Mouse (Mus musculus) C2C12 (cell line): ENCODE data around the gene Gm5431. TPM values are rescaled to one million over a fixed set of nuclear protein-coding genes. Genes with fewer than 3 reads are reported as not detected.

Experiments used
- H3K27me3 ChIP-seq: one replicate; pipeline ENCODE4 v1.6.1; 2011; ENCODE audit not compliant: control insufficient read depth, insufficient read depth, insufficient read length
- H3K36me3 ChIP-seq: one replicate; pipeline ENCODE4 v1.6.1; 2011; ENCODE audit not compliant: control insufficient read depth, insufficient read depth
- H3K4me3 ChIP-seq: one replicate; pipeline ENCODE4 v1.5.1; 2011; ENCODE audit warnings: mild to moderate bottlenecking, control low read depth; ENCODE audit not compliant: poor library complexity, insufficient read depth, severe bottlenecking
- H3K79me2 ChIP-seq: one replicate; pipeline ENCODE4 v1.6.1; 2011; ENCODE audit not compliant: control insufficient read depth, insufficient read depth
- H3K79me3 ChIP-seq: one replicate; pipeline ENCODE4 v1.6.1; 2011; ENCODE audit warnings: low read depth, control low read depth
- H3ac ChIP-seq: one replicate; pipeline ENCODE3; 2011; ENCODE audit warnings: low read depth; ENCODE audit not compliant: control insufficient read depth, insufficient read length
- FOSL1 ChIP-seq: IDR thresholded peaks from one replicate; pipeline ENCODE4 v1.8.0; 2011; ENCODE audit warnings: mild to moderate bottlenecking, low read length; ENCODE audit not compliant: poor library complexity, insufficient read depth, severe bottlenecking
- MYOD1 ChIP-seq: IDR thresholded peaks from one replicate; pipeline ENCODE4 v1.6.1; 2011; ENCODE audit warnings: low read depth; ENCODE audit not compliant: control insufficient read depth, insufficient read length
- USF1 ChIP-seq: IDR thresholded peaks from one replicate; pipeline ENCODE4 v1.6.1; 2011; ENCODE audit warnings: low read depth, mild to moderate bottlenecking, control low read depth, moderate library complexity
- polyA plus RNA-seq: library from polyadenylated mRNA; unstranded; fragments of >200 nt; fragmentation: generic; extraction: Trizol; gene quantifications from one replicate; pipeline ENCODE4 v1.2.1, GENCODE M21; 2012; ENCODE audit warnings: missing spikeins

Gm5431 gene
- polyA plus RNA-seq, 1 experiment: not detected

GRCm38 (mm10) chr11:48838181-48838797, 63.7 kb downstream of the Gm5431 start:
- no peaks in the 10 kb centered on the region for H3K36me3 ChIP-seq
- H3K79me2 ChIP-seq: no peaks in the 10 kb centered on the region
- TF ChIP-seq MYOD1: no peak
- no peak for TF ChIP-seq FOSL1
- peak; percentile 69 for TF ChIP-seq USF1
- H3K4me3 ChIP-seq: peak overlapping the region; percentile 56
- H3ac ChIP-seq: peak overlapping the region; percentile 36
- no peaks in the 10 kb centered on the region for H3K79me3 ChIP-seq
- H3K27me3 ChIP-seq: no peaks in the 10 kb centered on the region

Other genes with a start within 250 kb of the Gm5431 start
- 3,051 TPM for gene Rack1, start 101.9 kb downstream of the Gm5431 start, polyA plus RNA-seq
- 24.4 TPM for gene Trim41, start 84.9 kb downstream of the Gm5431 start, polyA plus RNA-seq
- gene Trim7, start 76.1 kb downstream of the Gm5431 start, polyA plus RNA-seq: 1.9 TPM
- 8.0 TPM for gene Gm12184, start 75.6 kb downstream of the Gm5431 start, polyA plus RNA-seq
- gene Irgm1, start 30.5 kb downstream of the Gm5431 start, polyA plus RNA-seq: 9.1 TPM
- gene Psme2b, start 44.0 kb upstream of the Gm5431 start, polyA plus RNA-seq: 2.1 TPM
- 0.05 TPM for gene Olfr56, start 76.7 kb upstream of the Gm5431 start, polyA plus RNA-seq
- gene 9930111J21Rik1, start 77.2 kb upstream of the Gm5431 start, polyA plus RNA-seq: 0.28 TPM
- 0.01 TPM for gene Gm12185, start 90.0 kb upstream of the Gm5431 start, polyA plus RNA-seq
- not detected for gene Tgtp1, start 92.0 kb upstream of the Gm5431 start, polyA plus RNA-seq
- 0.20 TPM for gene 9930111J21Rik2, start 149.0 kb upstream of the Gm5431 start, polyA plus RNA-seq
- 0.12 TPM for gene Tgtp2, start 162.0 kb upstream of the Gm5431 start, polyA plus RNA-seq
- gene Ifi47, start 174.4 kb upstream of the Gm5431 start, polyA plus RNA-seq: 1.7 TPM
- not detected for gene Olfr1396, start 212.7 kb upstream of the Gm5431 start, polyA plus RNA-seq
- gene Olfr1395, start 240.1 kb upstream of the Gm5431 start, polyA plus RNA-seq: not detected